Mouse (Mus musculus) lung, postnatal 0 days (tissue): Measurements from ENCODE around the gene Blvrb.

ENCODE experiments used
- CTCF ChIP-seq: IDR thresholded peaks from 2 replicates; pipeline ENCODE4 v1.5.1; 2016; ENCODE audit warnings: antibody characterized with exemption, mild to moderate bottlenecking
- EP300 ChIP-seq: IDR thresholded peaks from 2 replicates; pipeline ENCODE4 v1.6.1; 2016; ENCODE audit warnings: antibody characterized with exemption, mild to moderate bottlenecking, control low read depth

GRCm38 (mm10) chr7:27507711-27508647, 60.2 kb downstream of the Blvrb start:
- TF ChIP-seq CTCF (peak; percentile 47), EP300 (no peak)
